ENCODE assay signal across 9 mouse cellular contexts in the genomic region with DNA sequence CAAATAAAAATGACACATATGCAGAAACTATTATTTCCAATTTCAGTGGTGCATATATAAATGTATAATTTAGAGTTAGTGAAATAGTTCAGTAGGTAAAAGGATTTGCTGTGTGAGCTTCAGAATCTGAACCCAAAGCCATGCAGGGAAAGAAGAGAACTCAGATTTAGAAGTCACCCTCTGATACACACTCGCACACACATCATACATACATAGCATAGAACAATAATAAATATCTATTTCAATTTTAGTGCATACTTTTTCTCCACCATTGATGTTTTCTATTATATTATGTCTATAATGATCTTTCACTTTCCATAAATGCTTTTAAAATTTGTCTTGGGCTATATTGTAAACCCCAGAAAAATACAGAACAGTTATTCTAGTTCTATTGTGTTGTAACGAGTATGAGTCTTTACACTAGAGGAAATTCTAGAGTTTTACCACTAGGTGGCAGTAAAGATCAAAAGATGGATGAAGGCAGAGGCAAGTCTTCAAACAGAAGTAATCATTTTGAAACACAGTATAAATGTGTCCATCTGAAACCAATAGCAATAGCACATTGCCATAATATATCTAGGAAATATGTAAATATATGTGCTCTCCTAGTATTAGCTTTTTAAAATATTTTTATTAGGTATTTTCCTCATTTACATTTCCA. TPM values are rescaled to one million over a fixed set of nuclear protein-coding genes. Genes with fewer than 3 reads are reported as not detected.
DNase-seq lines count a peak whose midpoint lies in the region; ATAC-seq and TF ChIP-seq lines count a peak whose summit lies in the region.
"Had no signal": no experiment of that assay in that cellular context is flagged by ENCODE, and none has a peak within 500 bp of the region (broad histone marks: within the 10 kb centered on the region; RNA-seq: fewer than 3 reads in every experiment).

No protein-coding gene starts in this region.

- TF ChIP-seq POLR2A in limb, embryonic 14.5 days (IDR thresholded peaks at IDR 0.05; ENCODE audit: borderline replicate concordance, extremely low read depth, insufficient read depth, insufficient read length): no peak

- no peak overlapping the region for H3K9ac ChIP-seq in embryonic facial prominence, embryonic 11.5 days (replicated peaks; ENCODE audit: low read length)
- H3K9ac ChIP-seq in limb, embryonic 14.5 days (ENCODE audit: low read depth, low read length, severe bottlenecking): no peak overlapping the region
- H3K9ac ChIP-seq: heart, embryonic 13.5 days had no signal

- no peak; the same call in 1 of the 2 replicates for ATAC-seq in embryonic facial prominence, embryonic 11.5 days (replicated peaks; ENCODE audit: insufficient number of reproducible peaks, low FRiP score, low TSS enrichment, low read depth)
- ATAC-seq in limb, embryonic 14.5 days (ENCODE audit: low FRiP score, low read depth): peak; percentile 63; the same call in 1 of the 2 replicates

- H3K27me3 ChIP-seq in embryonic facial prominence, embryonic 11.5 days (ENCODE audit: control insufficient read depth, insufficient read depth, low read length): no peaks in the 10 kb centered on the region
- no peaks in the 10 kb centered on the region for H3K27me3 ChIP-seq in embryonic facial prominence, embryonic 10.5 days (replicated peaks; ENCODE audit: low read depth, poor library complexity, severe bottlenecking)
- no peaks in the 10 kb centered on the region for H3K27me3 ChIP-seq in limb, embryonic 14.5 days (ENCODE audit: control insufficient read depth, insufficient read depth, low read length)

- H3K27ac ChIP-seq in embryonic facial prominence, embryonic 11.5 days (replicated peaks; ENCODE audit: low read depth, low read length): no peak overlapping the region
- no peak overlapping the region for H3K27ac ChIP-seq in embryonic facial prominence, embryonic 10.5 days (replicated peaks)
- no peak overlapping the region for H3K27ac ChIP-seq in limb, embryonic 14.5 days (replicated peaks; ENCODE audit: low read depth, low read length)
- H3K27ac ChIP-seq: heart, embryonic 13.5 days had no signal

- no peaks in the 10 kb centered on the region for H3K4me1 ChIP-seq in embryonic facial prominence, embryonic 11.5 days (ENCODE audit: control insufficient read depth, insufficient read depth, low read length)
- H3K4me1 ChIP-seq in embryonic facial prominence, embryonic 10.5 days: no peaks in the 10 kb centered on the region
- no peaks in the 10 kb centered on the region for H3K4me1 ChIP-seq in limb, embryonic 14.5 days (ENCODE audit: control insufficient read depth, insufficient read depth, low read length)
- H3K4me1 ChIP-seq: heart, embryonic 13.5 days had no signal

- H3K36me3 ChIP-seq in embryonic facial prominence, embryonic 11.5 days (replicated peaks; ENCODE audit: control insufficient read depth, insufficient read depth, low read depth, low read length): no peaks in the 10 kb centered on the region
- no peaks in the 10 kb centered on the region for H3K36me3 ChIP-seq in embryonic facial prominence, embryonic 10.5 days (replicated peaks)
- H3K36me3 ChIP-seq in limb, embryonic 14.5 days (ENCODE audit: control insufficient read depth, insufficient read depth, low read length): no peaks in the 10 kb centered on the region
- H3K36me3 ChIP-seq: heart, embryonic 13.5 days had no signal

- no peak overlapping the region for H3K4me3 ChIP-seq in embryonic facial prominence, embryonic 11.5 days (ENCODE audit: low read depth, low read length)
- no peak overlapping the region for H3K4me3 ChIP-seq in embryonic facial prominence, embryonic 10.5 days
- H3K4me3 ChIP-seq in limb, embryonic 14.5 days (replicated peaks; ENCODE audit: low read length): no peak overlapping the region
- H3K4me3 ChIP-seq: heart, embryonic 13.5 days had no signal

- 49% methylated on average over 2 of the region's 2 CpGs for WGBS in embryonic facial prominence, embryonic 11.5 days
- WGBS in embryonic facial prominence, embryonic 10.5 days: 51% methylated on average over 2 of the region's 2 CpGs
- 45% methylated on average over 2 of the region's 2 CpGs for WGBS in limb, embryonic 14.5 days

- no peak overlapping the region for H3K4me2 ChIP-seq in embryonic facial prominence, embryonic 11.5 days (ENCODE audit: low read depth, low read length)
- H3K4me2 ChIP-seq in limb, embryonic 14.5 days (replicated peaks; ENCODE audit: low read depth, low read length, severe bottlenecking): no peak overlapping the region
- H3K4me2 ChIP-seq: heart, embryonic 13.5 days had no signal

- no peaks in the 10 kb centered on the region for H3K9me3 ChIP-seq in embryonic facial prominence, embryonic 11.5 days (replicated peaks; ENCODE audit: control insufficient read depth, low read length)
- H3K9me3 ChIP-seq in embryonic facial prominence, embryonic 10.5 days: no peaks in the 10 kb centered on the region
- H3K9me3 ChIP-seq in limb, embryonic 14.5 days (ENCODE audit: control insufficient read depth, low read length): no peaks in the 10 kb centered on the region
- H3K9me3 ChIP-seq: heart, embryonic 13.5 days had no signal

- DNase-seq in embryonic facial prominence, embryonic 11.5 days (ENCODE audit: low spot score): peak; percentile 70
- DNase-seq in embryonic facial prominence, embryonic 10.5 days (ENCODE audit: low spot score): no peak
- peak; percentile 79 for DNase-seq in 416B (ENCODE audit: low read depth)
- DNase-seq in embryo, embryonic 9.5 days (ENCODE audit: extremely low spot score): peak; percentile 14
- DNase-seq in limb, embryonic 14.5 days (ENCODE audit: low spot score): peak; percentile 57
- no peak for DNase-seq in gastrocnemius, adult 8-10 months (ENCODE audit: low spot score in 2 of 2)
- no peak for DNase-seq in adrenal gland, adult (ENCODE audit: inconsistent age in 2 of 2, low spot score in 1 of 2)
- DNase-seq in ovary, postnatal 10 days (ENCODE audit: low spot score): no peak

RNA-seq across cellular contexts. Expression of gene Anxa1, which starts 28.7 kb away (rescaled TPM):
- polyA plus RNA-seq in embryonic facial prominence, embryonic 11.5 days (2014; fragmentation: Nextera tagmentation; extraction: Ambion mirVana): 6.5 and 11.4 TPM in 2 replicates
- polyA plus RNA-seq in embryonic facial prominence, embryonic 10.5 days (2016; fragmentation: Nextera tagmentation; extraction: Ambion mirVana): 0.92 and 4.3 TPM in 2 replicates
- 35.3 and 72.5 TPM in 2 replicates for polyA plus RNA-seq in limb, embryonic 14.5 days (2012; rRNA removed)
- 257 and 350 TPM in 2 replicates for polyA plus RNA-seq in limb, embryonic 14.5 days (2014; fragmentation: Nextera tagmentation; extraction: Ambion mirVana)
- total RNA-seq in gastrocnemius, adult 8-10 months (2022): 10 to 100 TPM in 3 of 4 experiments, 1 to 10 TPM in 1; 7.9 to 19.3 (median 14.3) TPM

Comparison
In these comparisons a context has a peak if more than half of its experiments do, and no peak if none do; other contexts are left out.
1. DNase-seq: peak in embryonic facial prominence, embryonic 11.5 days (single experiment), 416B (single experiment), embryo, embryonic 9.5 days (single experiment) and limb, embryonic 14.5 days (single experiment); none in embryonic facial prominence, embryonic 10.5 days (single experiment), gastrocnemius, adult 8-10 months (0 of 2), adrenal gland, adult (0 of 2) and ovary, postnatal 10 days (single experiment).